Mouse (Mus musculus) heart, embryonic 13.5 days (tissue): ENCODE measurements around the gene Thsd4. TPM values are rescaled to one million over a fixed set of nuclear protein-coding genes. Genes with fewer than 3 reads are reported as not detected.
A peak's percentile ranks its signal among the peaks of the same experiment; 100 is the strongest.
"Not testable (repeated sequence)": the region's sequence is repeated elsewhere in the genome, so short reads cannot be mapped to it uniquely, and the experiment has no call there.

Experiments used
- ATAC-seq: fragments of 200-750 bp; cut with Nextera tagmentation; 2 replicates; pipeline ENCODE4 v1.8.0; 2017; ENCODE audit warnings: moderate TSS enrichment; ENCODE audit not compliant: insufficient number of reproducible peaks, low FRiP score, low TSS enrichment; ENCODE audit errors: extremely low read depth
- H3K27ac ChIP-seq: fragments of 300-500 bp; sonication (generic); replicated peaks from 2 replicates; pipeline ENCODE4 v1.5.1; 2015; ENCODE audit warnings: moderate library complexity, mild to moderate bottlenecking, inconsistent platforms
- H3K27me3 ChIP-seq: fragments of 300-500 bp; sonication (generic); replicated peaks from 2 replicates; pipeline ENCODE4 v1.6.1; 2015; ENCODE audit warnings: mild to moderate bottlenecking, inconsistent platforms
- H3K36me3 ChIP-seq: fragments of 300-500 bp; sonication (generic); 2 replicates; pipeline ENCODE4 v1.6.1; 2015; ENCODE audit warnings: mild to moderate bottlenecking, inconsistent platforms
- H3K4me1 ChIP-seq: fragments of 300-500 bp; sonication (generic); 2 replicates; pipeline ENCODE4 v1.6.1; 2015; ENCODE audit warnings: inconsistent platforms
- H3K4me2 ChIP-seq: fragments of 300-500 bp; sonication (generic); 2 replicates; pipeline ENCODE4 v1.6.1; 2015; ENCODE audit warnings: inconsistent platforms, mild to moderate bottlenecking, moderate library complexity
- H3K4me3 ChIP-seq: fragments of 300-500 bp; sonication (generic); 2 replicates; pipeline ENCODE4 v1.5.1; 2015; ENCODE audit warnings: moderate library complexity, mild to moderate bottlenecking, inconsistent platforms
- H3K9ac ChIP-seq: fragments of 300-500 bp; sonication (generic); 2 replicates; pipeline ENCODE4 v1.6.1; 2015; ENCODE audit warnings: inconsistent platforms, mild to moderate bottlenecking, moderate library complexity
- H3K9me3 ChIP-seq: fragments of 300-500 bp; sonication (generic); 2 replicates; pipeline ENCODE4 v1.6.1; 2016; ENCODE audit warnings: inconsistent platforms
- WGBS: fragments of 180-500 bp; shearing (Covaris S2); methylation state at CpG from one replicate; pipeline ENCODE4 v1.1.7; 2015; ENCODE audit warnings: mixed read lengths; 5-methylcytosine and 5-hydroxymethylcytosine counted together
- polyA plus RNA-seq: library from polyadenylated mRNA; unstranded; fragments of >200 nt; fragmentation: Nextera tagmentation; extraction: Ambion mirVana; gene quantifications from 2 replicates; pipeline ENCODE4 v1.2.1, GENCODE M21; 2015

The Thsd4 gene
- polyA plus RNA-seq, 1 experiment from 2014 or later = 10.0 TPM

DNA sequence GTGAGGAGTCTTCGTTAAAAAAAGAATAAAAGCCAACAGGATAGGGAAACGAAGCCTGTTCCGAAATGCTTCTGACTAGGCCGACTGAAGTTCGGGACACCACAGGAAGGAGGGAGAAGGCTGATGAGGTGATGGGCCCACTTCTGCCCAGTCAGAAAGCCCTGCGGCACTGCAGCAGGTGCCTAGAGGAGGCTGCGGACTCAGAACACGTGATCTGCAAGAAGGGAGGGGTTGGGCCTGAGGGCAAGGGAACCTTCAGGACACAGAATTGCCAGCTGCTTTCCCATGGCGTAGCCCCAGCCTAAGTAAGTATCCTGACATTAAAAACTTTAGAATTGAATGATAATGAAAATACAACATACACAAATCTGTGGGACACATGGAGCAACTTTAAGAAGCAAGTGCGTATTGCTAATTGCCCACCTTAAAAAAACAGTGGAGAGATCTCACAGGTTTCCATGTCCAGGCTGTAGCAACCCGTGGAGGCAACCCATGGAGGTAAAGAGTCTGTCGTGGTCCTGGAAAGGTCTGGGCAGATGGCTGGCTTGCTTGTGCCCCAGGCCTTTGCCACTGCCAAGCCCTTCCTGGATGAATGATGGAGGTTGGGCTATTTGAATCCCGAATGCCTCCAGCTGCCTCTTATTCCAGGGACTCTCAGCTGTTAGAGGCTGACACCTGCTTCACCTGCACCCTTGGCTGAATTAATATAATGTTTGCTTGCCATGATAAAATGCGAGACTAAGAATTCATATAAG is 560.5 kb downstream of the Thsd4 start:
- no peaks in the 10 kb centered on the region for H3K36me3 ChIP-seq
- peaks cover 4% of the 10 kb centered on the region; the same call in 1 of the 2 replicates for H3K27me3 ChIP-seq
- H3K4me1 ChIP-seq = peaks cover 25% of the 10 kb centered on the region
- H3K27ac ChIP-seq = no peak overlapping the region
- no peak overlapping the region for H3K4me3 ChIP-seq
- no peaks in the 10 kb centered on the region for H3K9me3 ChIP-seq
- 71% methylated on average over 14 of the region's 14 CpGs for WGBS
- H3K4me2 ChIP-seq = no peak overlapping the region
- H3K9ac ChIP-seq = no peak overlapping the region
- ATAC-seq = no peak

DNA sequence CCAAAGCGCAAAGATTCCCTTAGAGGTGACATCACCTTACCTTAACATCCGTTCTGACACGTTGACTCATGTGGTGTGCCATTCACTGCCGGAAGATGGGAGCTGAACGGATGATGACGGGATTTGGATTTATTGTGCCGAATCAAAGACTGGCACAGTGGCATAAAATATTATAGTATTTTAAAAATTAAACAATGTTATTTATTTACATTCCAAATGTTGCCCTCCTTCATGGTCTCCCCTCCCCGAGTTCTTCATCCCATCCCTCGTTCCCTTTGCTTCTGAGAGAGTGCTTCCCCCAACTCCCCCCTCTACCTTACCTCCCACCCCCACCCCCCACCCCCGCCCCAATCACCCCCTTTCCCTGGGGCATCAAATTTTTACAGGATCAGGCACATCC is 561.3 kb downstream of the Thsd4 start, which contains the start of gene Nr2e3:
Gene Nr2e3 (minus strand): TSS at position 101 of the 400 bp plus-strand sequence.
- H3K36me3 ChIP-seq = no peaks in the 10 kb centered on the region
- peaks cover 4% of the 10 kb centered on the region; the same call in 1 of the 2 replicates for H3K27me3 ChIP-seq
- no peak within 1 kb of the TSS for H3K27ac ChIP-seq
- ATAC-seq = no peak
- H3K9ac ChIP-seq = no peak within 1 kb of the TSS
- H3K9me3 ChIP-seq = no peaks in the 10 kb centered on the region
- no peak within 1 kb of the TSS for H3K4me3 ChIP-seq
- no peak within 1 kb of the TSS for H3K4me2 ChIP-seq
- WGBS = 82% methylated on average over 10 of the region's 10 CpGs
- H3K4me1 ChIP-seq = peaks cover 30% of the 10 kb centered on the region

DNA sequence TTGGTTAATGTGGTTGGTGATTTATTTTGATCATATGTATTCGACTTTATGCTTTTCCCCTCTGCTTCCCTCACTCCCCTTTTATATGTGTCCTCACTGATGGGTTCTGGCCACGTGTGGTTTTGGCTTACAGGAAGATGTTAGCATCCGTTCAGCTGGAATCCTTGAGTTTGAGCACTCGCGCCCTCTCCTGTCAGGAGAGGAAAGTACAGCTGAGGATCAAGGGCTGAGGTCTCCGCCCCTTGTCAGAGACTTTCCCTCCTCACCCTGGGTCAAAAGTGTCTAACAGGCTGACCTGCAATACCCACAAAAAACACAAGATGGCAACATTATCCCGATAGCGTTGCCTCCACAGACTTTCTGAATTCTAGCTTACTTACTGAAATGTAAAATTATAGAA is 562.6 kb downstream of the Thsd4 start:
- H3K36me3 ChIP-seq = no peaks in the 10 kb centered on the region
- H3K4me2 ChIP-seq = no peak overlapping the region
- H3K4me3 ChIP-seq = no peak overlapping the region
- 4% methylated on average over 8 of the region's 8 CpGs for WGBS
- no peak overlapping the region for H3K9ac ChIP-seq
- H3K4me1 ChIP-seq = peaks cover 27% of the 10 kb centered on the region
- peaks cover 4% of the 10 kb centered on the region; the same call in 1 of the 2 replicates for H3K27me3 ChIP-seq
- no peak for ATAC-seq
- no peaks in the 10 kb centered on the region for H3K9me3 ChIP-seq
- H3K27ac ChIP-seq = no peak overlapping the region

DNA sequence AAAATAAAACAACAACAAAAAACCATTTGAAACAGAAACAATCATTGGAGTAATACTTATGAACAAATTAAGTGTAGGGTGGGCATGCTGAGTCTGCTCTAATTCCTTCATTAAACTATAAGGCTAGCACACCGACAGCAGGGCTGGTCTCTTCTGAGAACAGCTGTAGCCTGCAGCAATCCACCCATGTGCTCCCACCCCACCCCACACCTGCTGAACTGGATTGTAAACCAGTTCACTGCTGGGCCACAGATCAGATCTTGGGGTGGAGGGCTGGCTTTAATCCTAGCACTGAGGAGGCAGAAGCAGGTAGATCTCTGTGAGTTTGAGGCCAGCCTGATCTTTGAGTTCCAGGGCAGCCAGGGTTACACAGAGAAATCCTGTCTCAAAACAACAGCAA is 563.7 kb downstream of the Thsd4 start:
- H3K9me3 ChIP-seq, H3K4me2 ChIP-seq, H3K4me3 ChIP-seq, H3K9ac ChIP-seq, H3K27me3 ChIP-seq, H3K27ac ChIP-seq, H3K36me3 ChIP-seq, ATAC-seq: not testable (repeated sequence)
- peaks cover 23% of the 10 kb centered on the region for H3K4me1 ChIP-seq
- WGBS = 76% methylated on average over 1 of the region's 1 CpGs

DNA sequence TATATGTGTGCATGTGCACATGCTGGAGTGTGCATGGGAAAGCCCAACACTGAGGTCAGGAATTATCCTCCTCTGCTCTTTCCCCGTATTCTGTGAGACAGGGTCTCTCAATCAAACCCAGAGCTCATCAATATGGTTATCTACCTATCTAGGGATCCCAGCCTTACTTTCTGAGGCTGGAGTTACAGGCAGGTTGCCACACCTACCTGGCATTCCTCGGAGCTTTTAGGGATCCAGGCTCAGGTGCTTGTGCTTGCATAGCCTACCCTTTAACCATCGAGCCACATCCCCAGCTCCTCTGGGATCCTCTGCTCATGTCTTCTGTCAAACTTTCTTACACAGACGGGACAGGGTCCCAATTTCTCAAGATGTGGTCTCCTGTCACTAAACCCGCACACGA is 565.4 kb downstream of the Thsd4 start:
- Histone ChIP-seq H3K9ac (no peak overlapping the region; the same call in 1 of the 2 replicates), H3K9me3 (no peaks in the 10 kb centered on the region), H3K4me2 (peak overlapping the region; percentile 42; the same call in 1 of the 2 replicates), H3K4me1 (peaks cover 31% of the 10 kb centered on the region), H3K27ac (peak overlapping the region; percentile 63; the same call in 1 of the 2 replicates), H3K27me3 (peaks cover 4% of the 10 kb centered on the region; the same call in 1 of the 2 replicates), H3K36me3 (no peaks in the 10 kb centered on the region), H3K4me3 (no peak overlapping the region)
- ATAC-seq = no peak
- WGBS = 36% methylated on average over 6 of the region's 6 CpGs

DNA sequence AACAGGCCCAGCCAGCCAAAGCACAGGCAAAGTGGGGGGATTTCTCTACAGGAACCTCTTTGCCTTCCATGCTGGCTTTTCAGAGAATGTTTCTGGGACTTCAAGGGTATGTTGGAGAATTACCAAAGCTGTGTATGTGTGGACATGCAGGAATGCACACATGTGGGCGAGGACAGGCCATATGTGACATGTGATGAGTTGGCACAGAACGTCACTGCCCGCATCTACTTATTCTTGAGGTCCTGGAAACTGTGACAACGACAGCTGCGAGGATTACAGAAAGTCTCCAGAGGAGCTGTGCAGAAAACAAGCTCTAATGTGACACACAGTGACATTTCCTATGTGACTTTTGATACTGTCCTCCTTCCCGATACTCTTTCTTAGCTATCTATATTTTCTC is 566.2 kb downstream of the Thsd4 start:
- Histone ChIP-seq H3K9me3 (no peaks in the 10 kb centered on the region), H3K9ac (no peak overlapping the region), H3K4me2 (peak overlapping the region; percentile 42)

DNA sequence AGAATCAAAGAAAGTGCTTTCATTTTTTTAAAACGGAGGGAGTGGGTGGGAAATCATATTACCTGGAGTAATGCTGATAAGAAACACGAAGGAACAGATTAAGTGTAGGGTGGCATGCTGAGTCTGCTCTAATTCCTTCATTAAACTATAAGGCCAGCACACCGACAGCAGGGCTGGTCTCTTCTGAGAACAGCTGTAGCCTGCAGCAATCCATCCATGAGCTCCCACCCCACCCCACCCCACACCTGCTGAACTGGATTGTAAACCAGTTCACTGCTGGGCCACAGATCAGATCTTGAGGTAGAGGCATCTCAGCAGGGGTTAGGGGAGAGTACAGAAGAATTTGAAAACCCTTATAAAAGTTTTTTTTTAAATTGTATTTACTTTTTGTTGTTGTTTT is 566.6 kb downstream of the Thsd4 start:
- Histone ChIP-seq H3K4me1 (peaks cover 31% of the 10 kb centered on the region), H3K9me3 (no peaks in the 10 kb centered on the region), H3K4me2 (0 out of 2 replicates have a peak overlapping the region, but pooled peaks have one; percentile 42), H3K9ac (no peak overlapping the region), H3K36me3 (no peaks in the 10 kb centered on the region), H3K4me3 (no peak overlapping the region), H3K27ac (peak overlapping the region; percentile 63), H3K27me3 (no peaks in the 10 kb centered on the region)
- WGBS = 48% methylated on average over 3 of the region's 3 CpGs
- no peak for ATAC-seq

More for the DNA sequence above, 566.2 kb downstream of the Thsd4 start:
- H3K27ac ChIP-seq = peak overlapping the region; percentile 63
- WGBS = 21% methylated on average over 6 of the region's 6 CpGs
- H3K27me3 ChIP-seq = no peaks in the 10 kb centered on the region
- peaks cover 31% of the 10 kb centered on the region for H3K4me1 ChIP-seq
- H3K36me3 ChIP-seq = no peaks in the 10 kb centered on the region
- ATAC-seq = no peak
- no peak overlapping the region for H3K4me3 ChIP-seq

DNA sequence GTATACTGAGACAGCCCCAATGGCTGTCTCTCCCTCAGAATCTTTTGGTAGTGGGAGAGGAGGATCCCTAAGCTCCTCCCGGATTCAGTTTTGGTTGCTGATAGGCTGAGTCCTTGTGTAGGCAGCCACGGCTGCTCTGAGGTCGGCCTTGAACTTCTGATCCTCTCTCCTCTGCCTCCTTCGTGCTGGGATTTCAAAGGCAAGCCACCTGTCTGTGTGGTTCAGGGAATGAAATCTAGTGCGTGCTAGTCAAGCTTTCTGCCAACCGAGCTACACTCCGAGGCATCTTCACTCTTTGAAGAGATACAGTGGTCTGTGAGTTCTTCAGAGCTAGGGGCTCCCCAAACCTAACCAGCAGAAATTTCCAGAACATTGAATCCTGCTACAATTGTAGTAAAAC is 568.3 kb downstream of the Thsd4 start:
- Histone ChIP-seq H3K27me3 (no peaks in the 10 kb centered on the region; the same call in 1 of the 2 replicates), H3K4me2 (no peak overlapping the region), H3K27ac (no peak overlapping the region), H3K36me3 (no peaks in the 10 kb centered on the region), H3K9ac (no peak overlapping the region), H3K4me3 (no peak overlapping the region), H3K4me1 (peaks cover 28% of the 10 kb centered on the region), H3K9me3 (no peaks in the 10 kb centered on the region)
- no peak for ATAC-seq
- WGBS = 79% methylated on average over 7 of the region's 7 CpGs

DNA sequence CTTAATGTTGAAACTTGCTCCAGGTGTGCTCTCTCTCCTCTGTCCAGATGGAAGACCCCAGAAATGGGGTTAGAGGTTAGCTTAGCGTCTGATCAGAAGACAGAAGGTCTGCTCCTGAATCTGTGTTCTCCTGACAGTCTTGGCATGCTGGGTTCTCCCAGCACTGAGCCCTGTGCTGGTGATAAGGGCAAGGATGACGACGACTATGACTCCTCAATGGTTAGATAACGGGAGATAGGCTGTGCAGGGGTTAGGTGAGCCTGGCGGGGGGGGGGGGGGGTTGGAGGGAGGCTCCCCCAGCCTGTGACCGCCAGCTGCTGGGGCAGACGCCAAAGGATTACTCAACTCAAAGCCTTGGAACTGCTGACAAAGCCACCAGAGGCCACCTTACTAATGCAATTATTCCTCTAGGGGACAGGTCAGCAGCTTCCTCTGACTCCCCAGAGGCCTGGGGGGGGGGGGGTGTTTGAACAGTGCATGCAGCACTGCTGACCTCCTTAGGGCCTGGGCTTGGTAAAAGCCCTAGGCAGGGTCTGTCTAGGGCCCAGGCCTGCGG is 569.3 kb downstream of the Thsd4 start:
- Histone ChIP-seq H3K36me3 (no peaks in the 10 kb centered on the region), H3K9me3 (no peaks in the 10 kb centered on the region), H3K27me3 (peaks cover 2% of the 10 kb centered on the region; the same call in 1 of the 2 replicates), H3K27ac (no peak overlapping the region), H3K9ac (no peak overlapping the region; the same call in 1 of the 2 replicates), H3K4me3 (no peak overlapping the region), H3K4me2 (no peak overlapping the region), H3K4me1 (peaks cover 28% of the 10 kb centered on the region)
- ATAC-seq = no peak
- WGBS = 34% methylated on average over 7 of the region's 8 CpGs

DNA sequence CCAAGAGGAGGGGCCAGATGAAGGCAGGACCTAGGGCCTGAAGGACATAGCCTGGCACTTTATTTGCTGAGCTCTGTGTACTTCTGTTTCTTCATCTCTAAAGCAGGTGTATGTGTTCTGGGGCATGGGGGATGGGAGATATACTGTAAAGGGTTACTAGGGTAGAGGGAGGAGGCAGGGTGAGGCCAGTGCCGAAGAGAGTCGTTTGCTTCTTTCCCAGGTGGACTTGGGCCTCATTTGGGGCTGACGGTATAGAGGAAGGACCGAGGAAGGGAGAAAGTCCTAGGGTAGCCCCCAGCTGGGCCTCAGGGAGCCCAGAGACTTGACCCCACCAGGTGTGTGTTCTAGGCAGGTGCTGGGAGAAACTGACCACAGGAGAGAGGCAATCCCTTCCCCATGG is 569.9 kb downstream of the Thsd4 start:
- Histone ChIP-seq H3K9ac (no peak overlapping the region), H3K27ac (no peak overlapping the region), H3K4me2 (no peak overlapping the region), H3K9me3 (no peaks in the 10 kb centered on the region), H3K27me3 (peaks cover 7% of the 10 kb centered on the region; the same call in 1 of the 2 replicates), H3K4me3 (no peak overlapping the region), H3K36me3 (no peaks in the 10 kb centered on the region), H3K4me1 (peaks cover 28% of the 10 kb centered on the region)
- no peak for ATAC-seq
- WGBS = 69% methylated on average over 4 of the region's 4 CpGs

DNA sequence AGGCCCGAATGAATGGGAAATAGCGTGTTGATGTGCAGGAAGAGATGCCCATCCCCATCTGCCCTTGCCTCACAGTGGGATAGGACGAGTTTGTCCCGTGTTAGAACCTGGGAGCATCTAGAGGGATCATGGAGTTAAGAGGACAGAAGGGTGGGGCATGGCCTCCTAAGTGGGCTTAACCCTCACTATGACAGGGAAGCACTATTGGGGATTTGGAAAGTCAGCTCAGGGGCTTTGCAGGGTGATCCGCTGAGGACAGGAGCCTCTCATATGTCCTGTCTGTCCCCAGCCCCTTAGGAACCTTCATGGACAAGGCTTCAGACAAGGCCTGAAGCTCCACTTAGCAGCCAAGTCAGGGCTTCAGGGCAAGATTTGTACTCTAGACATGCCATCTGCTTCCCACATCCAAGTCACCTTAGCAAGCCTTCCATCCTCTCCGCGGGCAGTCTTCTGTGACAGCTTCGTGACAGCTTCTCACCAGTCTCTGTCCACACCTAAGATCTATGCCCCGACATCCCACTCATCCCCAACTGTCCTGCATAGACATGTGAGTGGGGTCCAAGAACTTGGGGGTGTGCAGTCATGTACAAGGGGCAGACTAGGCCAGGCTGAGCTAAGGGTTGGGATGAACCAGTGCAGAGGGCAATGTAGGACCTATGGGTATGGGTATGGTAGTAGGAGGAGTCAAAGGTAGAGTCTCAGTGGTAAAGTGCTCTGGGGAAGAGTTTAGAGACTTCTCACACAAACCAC is 570.7 kb downstream of the Thsd4 start:
- WGBS = 88% methylated on average over 9 of the region's 9 CpGs
- no peaks in the 10 kb centered on the region for H3K9me3 ChIP-seq
- H3K27me3 ChIP-seq = peaks cover 7% of the 10 kb centered on the region; the same call in 1 of the 2 replicates
- no peak for ATAC-seq
- no peaks in the 10 kb centered on the region for H3K36me3 ChIP-seq
- H3K4me3 ChIP-seq = no peak overlapping the region
- H3K4me2 ChIP-seq = no peak overlapping the region
- no peak overlapping the region for H3K27ac ChIP-seq
- peaks cover 26% of the 10 kb centered on the region for H3K4me1 ChIP-seq
- H3K9ac ChIP-seq = no peak overlapping the region
